Mouse (Mus musculus) cortical plate, adult 2 months (tissue): ENCODE data around the gene Gstm2.
"Not testable (repeated sequence)": the region's sequence is repeated elsewhere in the genome, so short reads cannot be mapped to it uniquely, and the experiment has no call there.

ENCODE experiments used
- CTCF ChIP-seq: fragments of 200-500 bp; IDR thresholded peaks from 2 replicates; pipeline ENCODE4 v1.5.1; 2011; ENCODE audit warnings: mild to moderate bottlenecking, control low read depth, low read length; ENCODE audit not compliant: insufficient read depth; ENCODE audit errors: extremely low read depth
- POLR2A ChIP-seq: fragments of 200-500 bp; IDR thresholded peaks from 2 replicates; pipeline ENCODE4 v1.6.1; 2011; ENCODE audit warnings: mild to moderate bottlenecking, low read length, control low read depth; ENCODE audit not compliant: insufficient read depth; ENCODE audit errors: extremely low read depth

GRCm38 (mm10) chr3:108020351-108021022, 34.2 kb upstream of the Gstm2 start:
- TF ChIP-seq CTCF, POLR2A: not testable (repeated sequence)
